Mouse (Mus musculus): ENCODE data around the gene Npw. TPM values are rescaled to one million over a fixed set of nuclear protein-coding genes. Genes with fewer than 3 reads are reported as not detected.
"Not testable (repeated sequence)": the region's sequence is repeated elsewhere in the genome, so short reads cannot be mapped to it uniquely, and the experiment has no call there.

The Npw gene
- total RNA-seq, 4 experiments from 2014 or later, result not detected

GRCm38 (mm10) chr17:24671346-24671745 lies 13.1 kb upstream of the Npw start:
- DNase-seq, result no peak

GRCm38 (mm10) chr17:24670246-24670844 lies 12.1 kb upstream of the Npw start:
- no peak for DNase-seq

- peak; percentile 91 for DNase-seq
These were observed 11.4 kb upstream of the Npw start, which contains the start of gene Zfp598 for GRCm38 (mm10) chr17:24669545-24670245. Gene Zfp598, plus strand, starts transcription at chr17:24669687.

- DNase-seq, result not testable (repeated sequence)
These were observed 10.9 kb upstream of the Npw start for GRCm38 (mm10) chr17:24669214-24669544.

GRCm38 (mm10) chr17:24667416-24667815 lies 9.2 kb upstream of the Npw start:
- no peak for DNase-seq

GRCm38 (mm10) chr17:24667011-24667410 lies 8.8 kb upstream of the Npw start:
- not testable (repeated sequence) for DNase-seq

- no peak for DNase-seq
These were observed 3.3 kb downstream of the Npw start for GRCm38 (mm10) chr17:24654969-24655368.

GRCm38 (mm10) chr17:24653967-24654710 lies 4.1 kb downstream of the Npw start:
- no peak for DNase-seq

GRCm38 (mm10) chr17:24651835-24652234 lies 6.4 kb downstream of the Npw start:
- no peak for DNase-seq

GRCm38 (mm10) chr17:24650766-24651165 lies 7.5 kb downstream of the Npw start:
- no peak for DNase-seq

GRCm38 (mm10) chr17:24650070-24650616 lies 8.1 kb downstream of the Npw start, which contains the start of gene Slc9a3r2:
Gene Slc9a3r2, minus strand, starts transcription at chr17:24650327.
- no peak for DNase-seq

GRCm38 (mm10) chr17:24649581-24650069 lies 8.6 kb downstream of the Npw start:
- no peak for DNase-seq

- no peak for DNase-seq
These were observed 9.4 kb downstream of the Npw start for GRCm38 (mm10) chr17:24648731-24649377.

- no peak for DNase-seq
These were observed 10.8 kb downstream of the Npw start for GRCm38 (mm10) chr17:24647493-24647892.

- no peak for DNase-seq
These were observed 11.9 kb downstream of the Npw start for GRCm38 (mm10) chr17:24646381-24646780.

GRCm38 (mm10) chr17:24645916-24646315 lies 12.3 kb downstream of the Npw start:
- no peak for DNase-seq

- no peak for DNase-seq
These were observed 13.2 kb downstream of the Npw start for GRCm38 (mm10) chr17:24644875-24645721.

- DNase-seq, result no peak
These were observed 14.1 kb downstream of the Npw start for GRCm38 (mm10) chr17:24644030-24644715.

GRCm38 (mm10) chr17:24642791-24643343 lies 15.4 kb downstream of the Npw start:
- DNase-seq, result no peak

GRCm38 (mm10) chr17:24641944-24642343 lies 16.3 kb downstream of the Npw start:
- no peak for DNase-seq

- DNase-seq, result no peak
These were observed 17.7 kb downstream of the Npw start for GRCm38 (mm10) chr17:24640581-24640980.

All from adrenal gland, adult 8-10 months (tissue).